12 mouse cellular contexts compared by ENCODE assay signal in the genomic region with DNA sequence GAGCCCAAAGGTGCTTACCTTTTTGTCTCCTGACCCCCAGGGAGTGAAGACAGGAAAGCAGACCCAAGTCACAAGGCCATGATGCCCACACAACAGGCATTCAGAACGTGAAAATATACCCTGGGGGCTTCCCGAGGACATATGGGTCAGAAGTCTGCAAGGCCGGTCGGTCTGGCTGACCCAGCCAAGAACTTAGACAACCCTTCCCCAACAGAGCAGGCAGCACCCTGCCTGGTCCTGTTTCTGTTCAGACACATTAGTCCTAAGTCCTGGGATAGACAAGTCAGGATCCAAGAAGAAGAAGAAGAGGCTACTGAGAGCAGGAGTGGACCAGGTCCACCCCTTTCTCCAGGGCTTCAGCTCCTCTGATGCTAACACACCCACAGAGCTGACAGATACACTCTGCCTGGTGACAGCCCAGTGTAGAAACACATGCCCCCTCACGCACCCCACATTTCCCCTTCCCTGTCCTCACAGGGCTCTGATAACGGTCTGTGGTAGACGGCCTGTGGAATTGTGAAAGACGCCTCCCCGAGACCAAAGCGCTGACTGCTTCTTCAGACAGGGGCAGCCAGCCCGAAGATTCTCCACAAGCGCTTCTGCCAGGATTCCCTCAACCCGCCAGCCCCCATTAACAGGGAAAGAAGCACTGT. TPM values are rescaled to one million over a fixed set of nuclear protein-coding genes. Genes with fewer than 3 reads are reported as not detected.
A peak's percentile ranks its signal among the peaks of the same experiment; 100 is the strongest.
DNase-seq lines count a peak whose midpoint lies in the region; ATAC-seq lines count a peak whose summit lies in the region.
"Had no signal": no experiment of that assay in that cellular context is flagged by ENCODE, and none has a peak within 500 bp of the region (broad histone marks: within the 10 kb centered on the region; RNA-seq: fewer than 3 reads in every experiment).

No protein-coding gene starts in this region.

- no peak overlapping the region for H3K4me3 ChIP-seq in hindbrain, embryonic 11.5 days (ENCODE audit: low read depth, low read length)
- H3K4me3 ChIP-seq: midbrain, embryonic 13.5 days; neural tube, embryonic 12.5 days had no signal

- H3K9me3 ChIP-seq in hindbrain, embryonic 11.5 days (ENCODE audit: control insufficient read depth, low read length) = no peaks in the 10 kb centered on the region
- H3K9me3 ChIP-seq: midbrain, embryonic 13.5 days; neural tube, embryonic 12.5 days had no signal

- H3K4me2 ChIP-seq in hindbrain, embryonic 11.5 days (replicated peaks; ENCODE audit: low read depth, low read length) = no peak overlapping the region
- H3K4me2 ChIP-seq: midbrain, embryonic 13.5 days; neural tube, embryonic 12.5 days had no signal

- peak; percentile 45 for DNase-seq in layer of hippocampus, adult 9-11 months
- no peak for DNase-seq in layer of hippocampus, adult 8-10 months (ENCODE audit: low spot score in 2 of 2)
- DNase-seq in MEL-GATA-1-ER (ENCODE audit: extremely low read depth, low read depth) = peak; percentile 53
- DNase-seq in hindbrain, embryonic 11.5 days (ENCODE audit: low spot score) = no peak
- DNase-seq in embryo, embryonic 9.5 days (ENCODE audit: extremely low spot score) = no peak
- DNase-seq: kidney, adult 11 months; kidney, postnatal 4 days; retina, postnatal 1 day had no signal

- H3K36me3 ChIP-seq in hindbrain, embryonic 11.5 days (ENCODE audit: control insufficient read depth, insufficient read depth, low read length) = no peaks in the 10 kb centered on the region
- H3K36me3 ChIP-seq: midbrain, embryonic 13.5 days had no signal

- H3K27ac ChIP-seq in hindbrain, embryonic 11.5 days (ENCODE audit: low read depth, low read length) = no peak overlapping the region
- H3K27ac ChIP-seq: midbrain, embryonic 13.5 days; neural tube, embryonic 12.5 days had no signal

- H3K27me3 ChIP-seq in hindbrain, embryonic 11.5 days (ENCODE audit: control insufficient read depth, insufficient read depth, low read length) = no peaks in the 10 kb centered on the region
- H3K27me3 ChIP-seq: midbrain, embryonic 13.5 days; neural tube, embryonic 12.5 days had no signal

- no peaks in the 10 kb centered on the region for H3K4me1 ChIP-seq in hindbrain, embryonic 11.5 days (replicated peaks; ENCODE audit: control insufficient read depth, insufficient read depth, low read length)
- H3K4me1 ChIP-seq: midbrain, embryonic 13.5 days; neural tube, embryonic 12.5 days had no signal

- peak; percentile 41 for ATAC-seq in common myeloid progenitor, adult 5-6 weeks (replicated peaks; ENCODE audit: low read depth, poor library complexity, severe bottlenecking)
- peak; percentile 36 for ATAC-seq in megakaryocyte, adult 5-6 weeks (ENCODE audit: poor library complexity, severe bottlenecking)
- ATAC-seq in hindbrain, embryonic 11.5 days (ENCODE audit: low FRiP score) = no peak
- ATAC-seq: midbrain, embryonic 13.5 days had no signal

- no peak overlapping the region for H3K9ac ChIP-seq in hindbrain, embryonic 11.5 days (ENCODE audit: low read depth, low read length)
- H3K9ac ChIP-seq: midbrain, embryonic 13.5 days; neural tube, embryonic 12.5 days had no signal

- WGBS in hindbrain, embryonic 11.5 days = 91% methylated on average over 13 of the region's 13 CpGs

RNA-seq across cellular contexts. Expression of gene Rps6ka1, which starts 12.6 kb away (rescaled TPM):
- 10 to 100 TPM; 12.6 to 27.6 (median 19.4) TPM for total RNA-seq in layer of hippocampus, adult 8-10 months (2022)
- total RNA-seq in common myeloid progenitor, adult 5-6 weeks (2017) = 62.2 and 80.0 TPM in 2 replicates
- total RNA-seq in megakaryocyte, adult 5-6 weeks (2015) = 109 and 112 TPM in 2 replicates
- total RNA-seq in megakaryocyte, adult 5-6 weeks (2017) = 156 and 160 TPM in 2 replicates
- 27.9 and 28.7 TPM in 2 replicates for polyA plus RNA-seq in hindbrain, embryonic 11.5 days (2014; fragmentation: Nextera tagmentation; extraction: Ambion mirVana)

Comparison
In these comparisons a context has a peak if more than half of its experiments do, and no peak if none do; other contexts are left out.
1. DNase-seq: peak in layer of hippocampus, adult 9-11 months (single experiment) and MEL-GATA-1-ER (single experiment); none in layer of hippocampus, adult 8-10 months (0 of 2), hindbrain, embryonic 11.5 days (single experiment) and embryo, embryonic 9.5 days (single experiment).